ENCODE assay signal across 9 mouse cellular contexts in the genomic region with DNA sequence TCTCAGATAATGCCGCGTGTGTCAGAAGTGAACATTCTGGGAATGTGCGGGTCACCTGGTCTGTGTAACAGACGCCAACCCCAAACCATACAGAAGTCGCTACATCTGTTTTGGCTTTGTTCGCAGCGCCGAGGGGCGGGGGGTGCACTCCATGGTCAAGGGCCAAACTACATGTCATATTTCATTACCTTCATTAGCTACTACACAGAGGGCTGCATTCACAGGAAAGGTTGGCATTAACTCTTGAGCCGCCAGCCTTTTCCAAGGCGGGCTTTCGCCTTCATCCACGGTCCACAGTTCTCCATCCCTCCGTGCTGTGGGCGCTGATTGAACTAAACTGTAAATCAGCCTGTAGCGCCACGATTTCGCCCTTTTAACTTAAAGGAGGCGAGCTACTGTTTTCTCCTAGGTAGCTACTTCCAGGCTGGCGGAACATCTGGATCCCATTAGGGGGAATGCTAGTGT.
DNase-seq lines count a peak whose midpoint lies in the region; ATAC-seq and TF ChIP-seq lines count a peak whose summit lies in the region.
"Had no signal": no experiment of that assay in that cellular context is flagged by ENCODE, and none has a peak within 500 bp of the region (broad histone marks: within the 10 kb centered on the region; RNA-seq: fewer than 3 reads in every experiment).

No protein-coding gene starts in this region.

- intact Hi-C loops in heart, postnatal 25 days (cut with DNase I), result no loop called here

- no peaks in the 10 kb centered on the region for H3K27me3 ChIP-seq in forebrain, embryonic 13.5 days
- no peaks in the 10 kb centered on the region for H3K27me3 ChIP-seq in midbrain, embryonic 13.5 days

- no peak overlapping the region for H3K9ac ChIP-seq in ES-E14 (ENCODE audit: insufficient read depth, low read depth, low read length, poor library complexity, severe bottlenecking)
- no peak overlapping the region for H3K9ac ChIP-seq in forebrain, embryonic 13.5 days
- H3K9ac ChIP-seq in midbrain, embryonic 13.5 days (replicated peaks), result no peak overlapping the region

- peak; percentile 61 for DNase-seq in heart, adult 11 months
- DNase-seq in heart, postnatal 25 days (ENCODE audit: low spot score), result no peak
- DNase-seq in ES-E14 (ENCODE audit: low read depth, low spot score), result no peak
- no peak for DNase-seq in spleen, adult 12 weeks (ENCODE audit: low spot score)
- DNase-seq in thymus, adult 18-20 months, result no peak
- DNase-seq: cerebellum, adult 11 months had no signal

- H3K4me1 ChIP-seq in ES-E14 (ENCODE audit: control insufficient read depth in 2 of 2, insufficient read depth in 2 of 2, low read length in 2 of 2, poor library complexity in 1 of 2), result no peaks in the 10 kb centered on the region
- no peaks in the 10 kb centered on the region for H3K4me1 ChIP-seq in forebrain, embryonic 13.5 days
- H3K4me1 ChIP-seq in midbrain, embryonic 13.5 days (replicated peaks), result peaks cover 10% of the 10 kb centered on the region; the same call in 1 of the 2 replicates

- no peaks in the 10 kb centered on the region for H3K9me3 ChIP-seq in ES-E14 (ENCODE audit: control insufficient read depth, insufficient read depth, low read depth, low read length)
- H3K9me3 ChIP-seq in forebrain, embryonic 13.5 days (replicated peaks), result no peaks in the 10 kb centered on the region
- H3K9me3 ChIP-seq in midbrain, embryonic 13.5 days, result no peaks in the 10 kb centered on the region

- peak overlapping the region; percentile 11 to 25; a peak in 1 of 4 replicates for H3K4me3 ChIP-seq in ES-E14 (ENCODE audit: insufficient read depth in 1 of 2, low read depth in 1 of 2, low read length in 2 of 2, poor library complexity in 1 of 2, severe bottlenecking in 1 of 2)
- H3K4me3 ChIP-seq in forebrain, embryonic 13.5 days, result no peak overlapping the region
- no peak overlapping the region for H3K4me3 ChIP-seq in midbrain, embryonic 13.5 days (replicated peaks)

- H3K4me2 ChIP-seq in forebrain, embryonic 13.5 days, result peak overlapping the region; percentile 18; the same call in 1 of the 2 replicates
- peak overlapping the region; percentile 27 for H3K4me2 ChIP-seq in midbrain, embryonic 13.5 days (replicated peaks)

- no peak overlapping the region for H3K27ac ChIP-seq in ES-E14 (ENCODE audit: insufficient read depth, low read depth, low read length, poor library complexity, severe bottlenecking)
- no peak overlapping the region for H3K27ac ChIP-seq in forebrain, embryonic 13.5 days
- no peak overlapping the region for H3K27ac ChIP-seq in midbrain, embryonic 13.5 days

- ATAC-seq in forebrain, embryonic 13.5 days, result no peak
- ATAC-seq in midbrain, embryonic 13.5 days, result no peak
- no peak for ATAC-seq in megakaryocyte progenitor cell, adult 5-6 weeks (replicated peaks; ENCODE audit: poor library complexity)

- 74% methylated on average over 20 of the region's 20 CpGs for WGBS in forebrain, embryonic 13.5 days
- 66% methylated on average over 20 of the region's 20 CpGs for WGBS in midbrain, embryonic 13.5 days

- no peaks in the 10 kb centered on the region for H3K36me3 ChIP-seq in ES-E14 (ENCODE audit: control insufficient read depth, insufficient read depth, low read length, poor library complexity, severe bottlenecking)
- no peaks in the 10 kb centered on the region for H3K36me3 ChIP-seq in forebrain, embryonic 13.5 days (ENCODE audit: poor library complexity, severe bottlenecking)
- H3K36me3 ChIP-seq in midbrain, embryonic 13.5 days, result no peaks in the 10 kb centered on the region

- in situ Hi-C loops in ES-E14 (cut with MboI; ENCODE audit: low sequenced_read_pairs in 2 of 2, unreplicated experiment in 2 of 2), result no loop called here

TF ChIP-seq in ES-E14, 5 proteins besides CTCF, POLR2A, EP300 and RAD21:
- TF ChIP-seq ZC3H11A (IDR thresholded peaks at IDR 0.05; ENCODE audit: borderline replicate concordance, low read depth, low read length) (no peak), CHD2 (IDR thresholded peaks at IDR 0.05; ENCODE audit: low read depth, low read length) (no peak), ZNF384 (IDR thresholded peaks at IDR 0.05; ENCODE audit: low read depth, low read length) (no peak), HCFC1 (IDR thresholded peaks at IDR 0.05; ENCODE audit: borderline replicate concordance, insufficient read depth, low read length) (no peak), MAFK (IDR thresholded peaks at IDR 0.05; ENCODE audit: insufficient read depth, low read depth, low read length) (no peak)

Comparison
In these comparisons a context has a peak if more than half of its experiments do, and no peak if none do; other contexts are left out.
1. H3K4me3 ChIP-seq: peak in ES-E14 (2 of 2); none in forebrain, embryonic 13.5 days (single experiment) and midbrain, embryonic 13.5 days (single experiment).